Mouse (Mus musculus) lung, adult 2 months (tissue): ENCODE data around the gene Hs6st3. TPM values are rescaled to one million over a fixed set of nuclear protein-coding genes. Genes with fewer than 3 reads are reported as not detected.

Experiments used
- DNase-seq: peaks from one replicate; pipeline ENCODE4 v3.0.0; 2022
- H3K4me1 ChIP-seq: fragments of 200-500 bp; 2 replicates; pipeline ENCODE4 v1.6.1; 2011; ENCODE audit warnings: low read length; ENCODE audit not compliant: control insufficient read depth, insufficient read depth
- H3K4me3 ChIP-seq: fragments of 200-500 bp; replicated peaks from 2 replicates; pipeline ENCODE3; 2011; ENCODE audit warnings: low read depth, mild to moderate bottlenecking, control low read depth, low read length; ENCODE audit errors: extremely low read depth
- CTCF ChIP-seq: fragments of 200-500 bp; IDR thresholded peaks from 2 replicates; pipeline ENCODE4 v1.5.1; 2011; ENCODE audit warnings: mild to moderate bottlenecking, low read length, control low read depth; ENCODE audit not compliant: insufficient read depth
- POLR2A ChIP-seq: fragments of 200-500 bp; IDR thresholded peaks from 2 replicates; pipeline ENCODE4 v1.6.1; 2011; ENCODE audit warnings: low read depth, mild to moderate bottlenecking, control low read depth, low read length, borderline replicate concordance; ENCODE audit errors: extremely low read depth
- WGBS: fragments of 180-500 bp; shearing (Covaris S2); methylation state at CpG from one replicate; pipeline ENCODE4 v1.1.7; 2018; 5-methylcytosine and 5-hydroxymethylcytosine counted together
- polyA plus RNA-seq: library from polyadenylated mRNA; depleted of rRNA; stranded (reverse); fragments of >200 nt; gene quantifications from 2 replicates; pipeline ENCODE4 v1.2.3, GENCODE M21; 2012

Gene Hs6st3
- polyA plus RNA-seq, 1 experiment: 1.2 TPM

GRCm38 (mm10) chr14:119476582-119476981, 338.4 kb downstream of the Hs6st3 start:
- H3K4me1 ChIP-seq: no peaks in the 10 kb centered on the region
- WGBS: 66% methylated on average over 9 of the region's 9 CpGs
- no peak for TF ChIP-seq POLR2A
- TF ChIP-seq CTCF: no peak
- no peak for DNase-seq
- no peak overlapping the region for H3K4me3 ChIP-seq

GRCm38 (mm10) chr14:119477836-119478235, 339.7 kb downstream of the Hs6st3 start:
- no peak for DNase-seq
- 19% methylated on average over 4 of the region's 4 CpGs for WGBS
- Histone ChIP-seq H3K4me1 (no peaks in the 10 kb centered on the region), H3K4me3 (no peak overlapping the region)
- TF ChIP-seq CTCF: no peak
- TF ChIP-seq POLR2A: no peak

DNA sequence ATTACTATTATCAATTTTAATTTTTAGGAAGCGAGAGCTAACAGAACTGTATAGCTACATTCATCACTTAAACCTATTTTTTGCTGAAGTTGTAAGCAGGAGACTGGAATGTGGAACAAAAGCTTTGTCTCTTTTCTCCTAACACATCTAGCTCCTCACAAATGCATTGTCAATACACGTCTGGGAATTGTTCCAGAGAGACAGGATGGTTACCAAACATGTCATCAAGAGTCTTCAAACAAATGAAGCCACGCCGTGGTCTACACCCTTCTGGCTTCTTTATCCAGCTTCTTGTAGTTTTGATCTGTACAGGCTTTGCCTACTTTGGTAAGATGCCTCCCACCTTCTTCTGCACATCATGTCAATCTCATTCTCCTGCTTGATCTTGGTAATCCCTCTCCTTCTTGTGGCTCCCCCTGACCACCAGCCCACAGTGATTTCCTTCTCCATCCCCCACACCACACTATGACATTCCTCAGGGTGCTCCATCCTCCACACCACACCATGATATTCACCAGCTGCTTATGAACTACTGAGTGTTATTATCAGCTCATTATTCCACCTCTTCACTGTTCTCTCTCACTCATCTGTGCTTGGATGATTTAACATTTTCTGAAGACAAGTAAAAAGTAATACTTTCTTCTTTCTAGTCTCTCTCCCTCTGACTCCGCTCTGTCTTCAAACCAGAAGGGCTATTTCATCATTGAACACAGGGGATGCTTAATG, 351.0 kb downstream of the Hs6st3 start:
- no peak overlapping the region for H3K4me3 ChIP-seq
- H3K4me1 ChIP-seq: no peaks in the 10 kb centered on the region
- WGBS: 55% methylated on average over 5 of the region's 5 CpGs
- TF ChIP-seq CTCF: no peak
- TF ChIP-seq POLR2A: no peak
- no peak for DNase-seq

- WGBS: 46% methylated on average over 5 of the region's 5 CpGs
- TF ChIP-seq POLR2A (no peak), CTCF (no peak)
- H3K4me1 ChIP-seq: no peaks in the 10 kb centered on the region
- H3K4me3 ChIP-seq: no peak overlapping the region
- DNase-seq: no peak
These were observed 382.5 kb downstream of the Hs6st3 start for GRCm38 (mm10) chr14:119520632-119521031.

- TF ChIP-seq POLR2A: no peak
- TF ChIP-seq CTCF: no peak
- 75% methylated on average over 1 of the region's 1 CpGs for WGBS
- Histone ChIP-seq H3K4me3 (no peak overlapping the region), H3K4me1 (no peaks in the 10 kb centered on the region)
- no peak for DNase-seq
These were observed 382.9 kb downstream of the Hs6st3 start for GRCm38 (mm10) chr14:119521056-119521455.

DNA sequence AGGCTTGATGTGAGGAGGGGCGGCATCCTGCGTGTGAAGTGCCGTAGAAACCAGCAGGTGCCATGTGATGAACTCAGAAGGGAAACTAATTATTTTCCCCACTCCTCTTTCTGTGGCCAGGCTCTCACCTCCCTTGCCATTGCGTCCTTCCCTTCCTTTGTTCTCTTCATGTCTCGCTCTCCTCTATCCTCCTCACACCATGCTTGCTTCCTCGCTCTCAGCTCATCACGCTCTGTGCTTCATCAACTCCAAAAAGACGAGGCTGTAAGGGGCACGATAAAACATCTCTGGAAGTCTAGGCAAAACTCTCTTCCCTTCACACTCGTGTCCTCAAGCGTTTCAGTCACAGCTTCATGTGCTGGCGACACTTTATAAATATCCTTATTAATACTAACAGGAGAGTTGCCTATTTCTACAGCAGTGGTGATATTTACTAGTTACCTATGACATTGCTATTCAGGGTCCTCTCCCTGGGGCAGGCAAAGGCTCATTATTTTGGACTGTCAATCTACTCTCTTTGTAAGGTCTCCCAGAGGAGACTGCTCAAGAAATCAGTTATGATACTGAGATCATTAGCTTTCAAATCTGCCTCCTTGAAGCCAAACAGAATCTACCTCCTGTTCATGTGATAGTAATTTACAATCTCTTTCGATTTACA, 394.9 kb downstream of the Hs6st3 start:
- WGBS: 80% methylated on average over 13 of the region's 13 CpGs
- DNase-seq: no peak
- TF ChIP-seq CTCF (no peak), POLR2A (no peak)

GRCm38 (mm10) chr14:119540505-119540904, 402.4 kb downstream of the Hs6st3 start:
- Histone ChIP-seq H3K4me1 (no peaks in the 10 kb centered on the region), H3K4me3 (no peak overlapping the region)
- 80% methylated on average over 5 of the region's 5 CpGs for WGBS
- DNase-seq: no peak
- TF ChIP-seq POLR2A (no peak), CTCF (no peak)

More for the DNA sequence above, 394.9 kb downstream of the Hs6st3 start:
- Histone ChIP-seq H3K4me3 (no peak overlapping the region), H3K4me1 (no peaks in the 10 kb centered on the region)

GRCm38 (mm10) chr14:119544596-119544995, 406.5 kb downstream of the Hs6st3 start:
- Histone ChIP-seq H3K4me1 (no peaks in the 10 kb centered on the region), H3K4me3 (no peak overlapping the region)
- WGBS: 58% methylated on average over 3 of the region's 3 CpGs
- TF ChIP-seq POLR2A (no peak), CTCF (no peak)
- DNase-seq: no peak

DNA sequence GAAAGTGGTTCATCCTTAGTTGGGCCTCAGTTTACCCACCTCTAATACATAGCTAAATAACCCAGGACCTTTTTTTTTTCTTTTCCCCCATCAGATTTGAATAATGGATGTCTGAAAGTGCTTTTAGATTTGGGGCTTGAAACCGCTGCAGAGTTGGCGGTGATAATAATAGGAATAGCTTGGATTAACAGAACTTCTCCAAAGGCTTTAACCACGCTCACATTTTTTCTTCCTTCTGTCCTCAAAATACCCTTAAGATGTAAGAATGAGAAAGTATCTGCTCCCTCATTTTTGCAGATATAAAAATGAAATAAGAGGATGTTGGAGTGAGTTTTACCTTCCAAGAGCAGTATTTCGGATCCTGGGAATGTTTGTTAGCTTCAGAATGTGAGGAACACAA, 420.2 kb downstream of the Hs6st3 start:
- no peak for TF ChIP-seq CTCF
- TF ChIP-seq POLR2A: no peak
- H3K4me3 ChIP-seq: no peak overlapping the region
- no peak for DNase-seq
- no peaks in the 10 kb centered on the region for H3K4me1 ChIP-seq
- WGBS: 85% methylated on average over 4 of the region's 4 CpGs

- TF ChIP-seq CTCF: no peak
- 25% methylated on average over 10 of the region's 10 CpGs for WGBS
- H3K4me3 ChIP-seq: no peak overlapping the region
- no peak for DNase-seq
- no peaks in the 10 kb centered on the region for H3K4me1 ChIP-seq
These were observed 443.9 kb downstream of the Hs6st3 start for GRCm38 (mm10) chr14:119582039-119582508.
